Mouse (Mus musculus): ENCODE data around the gene Ctcfl.

DNA sequence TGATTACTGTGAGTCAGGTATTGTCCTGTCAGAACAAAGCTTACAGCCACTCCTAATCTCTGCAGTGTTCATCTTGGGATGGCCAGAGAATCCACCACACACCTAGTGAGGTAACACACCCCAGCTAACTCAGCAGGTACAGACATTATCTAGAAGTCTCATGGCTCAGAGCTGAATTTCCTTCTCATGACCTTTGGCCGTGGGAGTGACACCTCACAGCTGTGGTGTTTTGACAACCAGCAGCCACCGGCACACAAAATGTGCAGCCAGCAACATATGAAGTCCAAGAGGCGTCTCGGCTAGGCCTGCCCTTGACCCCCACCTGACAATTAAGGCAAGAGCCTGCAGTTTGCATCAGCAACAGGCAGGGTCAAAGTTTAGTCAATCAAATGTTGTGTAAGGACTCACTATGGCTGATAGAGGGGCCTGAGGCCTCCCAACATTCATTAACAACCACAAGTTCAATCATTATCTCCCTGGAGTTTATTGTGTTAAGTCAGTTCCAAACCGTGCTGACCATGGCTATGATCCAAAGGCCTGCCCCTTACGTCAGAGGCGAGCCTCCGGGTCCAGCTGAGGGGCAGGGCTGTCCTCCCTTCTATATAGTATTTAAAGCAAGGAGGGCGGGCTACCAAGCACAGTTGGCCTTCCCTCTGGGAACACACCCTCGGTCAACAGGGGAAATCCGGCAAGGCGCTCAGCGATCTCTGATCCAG lies 33.3 kb upstream of the Ctcfl start, which contains the start of gene Pck1:
- TF ChIP-seq POLR2A (IDR thresholded peaks at IDR 0.05; ENCODE audit: borderline replicate concordance, insufficient read depth, low read length) (no peak), CTCF (IDR thresholded peaks at IDR 0.05; ENCODE audit: borderline replicate concordance, insufficient read depth, low read depth, low read length) (no peak)

Measured in cerebellum, adult 2 months (tissue).